Mouse (Mus musculus) right cerebral cortex, postnatal 4 days (tissue): Measurements from ENCODE around the gene Sema4d.
"Not testable (repeated sequence)": the region's sequence is repeated elsewhere in the genome, so short reads cannot be mapped to it uniquely, and the experiment has no call there.

Source experiments
- DNase-seq: peaks from one replicate; pipeline ENCODE4 v3.0.0-alpha.2; 2022

Gene Sema4d

DNA sequence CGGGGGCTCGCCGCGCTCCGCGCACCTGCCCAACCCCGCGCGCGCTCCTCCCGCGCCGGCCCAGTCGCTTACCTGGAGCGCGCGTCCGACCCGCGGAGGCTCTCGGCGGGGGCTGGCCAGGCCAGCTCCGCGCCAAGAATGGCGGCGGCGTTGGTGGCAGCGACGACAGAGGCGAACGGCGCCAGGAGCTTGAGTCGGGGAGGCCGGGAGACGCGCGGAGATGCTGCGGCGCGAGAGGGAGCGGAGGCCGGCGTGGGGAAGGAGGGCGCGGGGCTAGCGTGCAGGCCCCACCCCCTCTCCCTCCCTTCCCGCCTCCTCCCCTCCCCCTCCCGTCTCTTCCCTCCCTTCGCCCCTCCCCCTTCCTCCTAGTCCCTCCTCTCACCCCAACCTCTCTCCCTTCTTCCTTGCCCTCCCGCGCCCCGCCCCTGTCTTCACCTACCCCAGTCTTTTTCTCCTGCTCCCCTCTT is at the start of gene Sema4d:
TSS of gene Sema4d (minus strand) at position 323 of the 467 bp plus-strand sequence.
- DNase-seq, result peak; percentile 84

DNA sequence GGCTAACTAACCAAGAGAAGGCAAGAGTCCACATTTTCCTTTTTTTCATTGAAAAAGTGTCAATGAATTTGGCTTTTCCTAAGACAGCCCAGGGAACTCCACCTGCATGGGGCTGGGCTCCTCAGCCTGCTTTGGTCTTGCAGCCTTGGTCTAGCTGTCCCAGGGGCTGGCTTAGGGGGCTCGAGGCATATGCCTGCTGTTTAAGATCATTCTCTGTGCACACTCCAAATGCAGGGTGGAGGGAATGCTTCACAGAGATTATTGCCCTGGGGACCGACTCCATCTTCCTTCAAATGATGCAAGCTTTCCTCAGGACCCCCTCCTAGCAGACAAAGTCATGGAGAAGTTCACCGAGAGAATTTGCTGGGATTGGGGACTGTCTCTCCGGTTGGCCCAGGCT is 49.8 kb upstream of the Sema4d start:
- DNase-seq, result no peak

DNA sequence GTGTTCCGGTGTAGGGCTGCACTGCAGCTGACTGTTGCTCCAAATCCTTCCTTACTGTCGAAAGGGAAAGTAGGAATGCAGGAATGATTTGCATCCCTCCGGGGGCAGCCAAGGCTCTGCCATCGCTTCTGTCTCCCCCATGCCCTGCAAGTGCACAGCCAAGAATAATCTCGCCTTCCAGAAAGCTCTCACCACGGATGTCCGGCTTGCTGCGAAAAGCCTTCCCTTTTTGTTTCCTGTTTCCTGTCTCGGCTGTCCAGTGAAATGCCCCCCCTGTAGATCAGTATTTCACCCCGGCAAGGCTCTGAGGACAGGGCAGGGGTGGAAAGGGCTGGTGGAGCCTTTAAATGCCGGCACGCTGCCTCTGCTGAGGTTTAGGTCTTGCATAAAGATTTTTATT is 49.2 kb upstream of the Sema4d start:
- DNase-seq, result no peak

DNA sequence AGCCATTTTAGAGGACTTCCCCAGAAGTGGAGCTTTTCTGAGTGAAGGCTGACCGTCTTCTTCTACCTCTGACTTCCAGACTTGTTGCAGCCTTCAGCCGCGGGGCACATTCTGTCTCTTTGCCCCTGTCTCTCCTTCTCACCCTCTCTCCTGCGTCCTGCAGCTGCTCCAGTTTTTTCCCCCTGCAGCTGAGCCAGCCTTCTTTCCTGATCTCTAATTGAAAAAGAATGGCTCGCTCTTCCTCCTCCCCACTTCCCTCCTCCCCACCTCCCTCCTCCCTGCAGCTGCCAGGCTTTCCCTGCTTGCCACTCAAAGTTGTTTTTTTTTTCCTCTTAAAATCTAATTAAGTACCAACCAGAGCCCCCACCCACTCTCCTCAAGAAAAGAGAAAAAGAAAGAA is 48.6 kb upstream of the Sema4d start:
- DNase-seq, result no peak

DNA sequence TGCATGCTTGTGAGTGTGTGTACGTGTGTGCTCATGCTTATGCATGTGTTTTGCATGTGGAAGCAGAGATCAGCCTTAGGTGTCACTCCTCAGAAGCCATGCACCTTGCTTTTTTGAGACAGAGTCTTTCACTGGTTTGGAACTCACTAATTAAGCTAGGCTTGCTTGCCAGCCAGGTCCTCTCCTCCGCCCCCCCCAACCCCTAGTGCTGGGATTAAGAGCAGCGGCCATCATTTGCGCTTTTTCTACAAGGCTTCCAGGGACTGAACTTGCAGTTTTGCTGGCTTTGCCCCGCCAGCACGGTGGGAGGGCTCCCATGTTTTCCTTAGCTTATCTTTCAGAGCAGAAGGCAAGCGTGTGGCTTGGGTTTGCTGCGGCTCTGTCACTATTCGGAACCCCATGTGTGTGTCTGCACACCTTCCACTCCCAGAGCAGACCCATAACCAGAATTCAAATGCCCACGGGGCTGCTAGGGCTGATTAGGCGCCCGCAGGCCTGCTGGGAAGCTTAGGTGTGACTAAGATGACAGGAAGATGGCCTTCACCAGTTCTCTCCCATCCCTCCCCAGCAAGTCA is 48.1 kb upstream of the Sema4d start:
- DNase-seq, result no peak

DNA sequence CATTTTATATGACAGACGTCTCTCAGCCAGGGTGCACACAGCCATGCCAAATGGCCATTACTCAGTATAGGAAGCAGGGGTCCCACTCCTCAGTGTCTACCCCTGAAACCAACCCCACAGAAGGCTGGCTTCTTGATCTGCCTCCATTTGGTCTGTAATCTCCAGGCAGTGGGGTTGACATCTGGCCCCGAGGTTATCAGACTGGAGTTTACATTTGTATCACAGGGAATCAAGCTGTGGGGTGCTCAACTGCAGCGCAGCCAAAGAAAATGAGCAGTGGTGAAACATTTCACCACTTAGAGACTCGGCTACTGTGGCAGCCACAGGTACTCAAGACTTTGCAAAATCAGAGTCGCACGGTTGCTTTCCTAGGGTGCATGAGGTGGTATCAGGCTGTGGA is 47.2 kb upstream of the Sema4d start:
- no peak for DNase-seq

DNA sequence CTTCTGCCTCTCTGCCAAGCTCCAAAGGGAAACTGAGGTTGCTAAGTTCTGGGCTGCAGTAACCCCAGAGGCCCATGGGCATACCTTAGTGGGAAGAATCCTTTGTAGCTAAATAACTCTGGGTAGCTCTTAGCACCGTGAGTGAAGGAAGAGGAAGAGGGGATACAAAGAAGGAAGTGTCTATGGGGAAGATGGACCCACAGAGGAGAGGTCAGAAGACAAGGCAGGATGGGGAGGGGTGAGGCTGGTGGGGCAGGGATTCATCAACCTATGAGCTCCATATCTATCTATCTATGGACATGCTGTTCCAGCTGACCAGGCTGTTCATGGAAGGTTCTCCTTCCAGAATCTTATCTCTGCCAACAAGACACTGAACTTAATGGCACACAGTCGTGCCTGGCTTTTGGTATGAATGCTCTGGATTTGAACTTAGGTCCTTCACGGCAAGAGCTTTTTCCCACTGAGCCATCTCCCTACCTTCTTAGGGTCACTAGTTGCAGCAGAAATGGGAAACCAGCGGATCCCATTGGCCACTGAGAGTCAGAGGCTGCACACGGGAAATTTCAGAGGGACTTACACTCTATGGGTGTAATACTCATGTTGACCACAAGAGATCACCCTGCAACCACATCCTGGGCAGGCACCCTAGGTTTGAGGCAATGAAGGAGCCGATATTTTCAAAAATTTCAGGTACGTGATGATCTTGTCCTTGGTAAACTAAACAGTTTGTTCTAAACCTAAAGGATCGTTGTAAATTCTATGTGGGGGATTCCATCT is 45.9 kb upstream of the Sema4d start:
- DNase-seq, result no peak

DNA sequence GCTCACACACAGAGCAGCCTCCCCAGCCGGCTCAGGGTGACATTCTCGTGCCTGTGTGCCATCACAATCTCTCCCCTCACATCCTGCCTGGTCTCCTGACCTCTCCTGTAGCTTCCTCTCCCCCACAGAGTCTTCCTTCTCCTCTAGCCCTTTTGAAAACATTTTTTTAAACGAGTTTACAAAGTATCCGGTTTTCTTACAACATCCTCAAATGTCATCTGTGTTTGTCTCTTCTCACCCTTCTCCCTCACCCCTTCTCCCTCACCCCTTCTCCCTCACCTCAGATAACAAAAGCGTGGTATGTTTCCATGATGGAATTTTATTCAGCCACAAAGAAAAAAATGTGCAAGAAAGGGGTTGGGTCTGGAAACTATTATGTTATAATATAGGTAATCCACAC is 43.9 kb upstream of the Sema4d start:
- DNase-seq, result no peak

DNA sequence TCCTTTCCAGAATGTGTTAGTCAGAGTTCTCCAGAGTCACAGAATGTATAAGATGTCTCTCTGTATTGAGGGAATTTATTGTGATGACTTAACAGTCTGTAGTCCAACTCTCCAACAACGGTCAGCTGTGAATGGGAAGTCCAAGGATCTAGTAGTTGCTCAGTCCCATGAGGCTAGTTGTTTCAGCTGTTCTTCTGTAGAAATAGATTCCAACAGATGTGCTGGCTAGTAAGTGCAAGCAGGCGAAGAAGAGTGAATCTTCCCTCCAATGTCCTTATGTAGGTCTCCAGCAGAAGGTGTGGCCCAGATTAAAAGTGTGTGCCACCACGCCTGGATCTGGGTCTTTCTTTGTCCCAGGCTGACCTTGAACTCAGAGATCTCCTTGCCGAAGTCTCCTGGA is 41.7 kb upstream of the Sema4d start:
- DNase-seq, result not testable (repeated sequence)

DNA sequence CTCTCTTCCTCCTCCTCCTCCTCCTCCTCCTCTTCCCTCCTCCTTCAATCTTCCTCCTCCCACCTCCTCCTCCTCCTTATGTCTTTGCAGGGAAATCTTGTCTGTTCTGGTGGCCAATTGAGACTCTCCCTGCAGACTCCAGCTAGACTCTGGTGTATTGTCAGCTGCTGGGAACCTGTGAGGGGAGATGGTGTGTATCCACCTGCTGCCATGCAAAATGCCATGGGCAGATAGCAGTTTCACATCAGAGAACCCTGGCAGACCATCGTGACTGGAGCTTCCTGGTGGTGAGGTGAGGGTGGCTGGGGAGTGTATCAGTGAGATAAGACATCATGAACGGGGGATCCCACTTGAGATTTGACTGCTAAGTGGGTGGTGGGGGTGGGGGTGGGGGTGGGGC is 41.0 kb upstream of the Sema4d start:
- DNase-seq, result no peak

DNA sequence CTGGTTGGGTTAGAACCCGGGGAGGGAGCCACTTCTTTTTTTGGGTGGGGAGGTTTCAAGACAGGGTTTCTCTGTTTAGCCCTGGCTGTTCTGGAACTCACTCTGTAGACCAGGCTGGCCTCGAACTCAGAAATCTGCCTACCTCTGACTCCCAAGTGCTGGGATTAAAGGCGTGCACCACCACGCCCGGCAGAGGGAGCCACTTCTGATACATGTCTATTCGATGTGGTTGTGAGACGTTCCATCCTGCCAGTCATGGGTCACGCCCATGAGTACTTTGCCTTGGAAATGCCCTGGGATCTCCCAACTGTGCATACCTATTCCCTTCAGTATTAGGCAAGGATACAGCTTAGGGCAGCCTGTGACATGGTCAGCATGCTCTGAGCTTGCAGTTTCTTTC is 40.5 kb upstream of the Sema4d start:
- DNase-seq, result not testable (repeated sequence)

DNA sequence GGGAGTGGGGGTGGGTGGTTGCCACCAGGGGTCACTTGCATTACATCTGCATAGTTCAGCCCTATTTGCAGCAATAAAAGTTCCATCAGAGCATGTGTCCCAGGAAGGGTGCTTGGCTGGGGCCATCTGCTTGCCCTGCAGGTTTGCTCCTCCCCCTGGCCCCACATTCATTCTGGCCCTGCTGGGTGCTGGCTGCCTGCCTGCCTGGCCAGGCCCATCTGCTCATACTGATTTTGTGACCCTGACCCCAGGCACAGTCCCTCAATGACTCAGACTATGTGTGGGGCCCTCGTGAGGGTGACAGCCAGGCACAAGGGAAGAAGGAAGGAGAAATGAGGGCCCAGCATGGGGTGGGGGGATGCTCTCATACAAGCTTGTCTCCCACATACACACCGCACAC is 40.1 kb upstream of the Sema4d start:
- no peak for DNase-seq

DNA sequence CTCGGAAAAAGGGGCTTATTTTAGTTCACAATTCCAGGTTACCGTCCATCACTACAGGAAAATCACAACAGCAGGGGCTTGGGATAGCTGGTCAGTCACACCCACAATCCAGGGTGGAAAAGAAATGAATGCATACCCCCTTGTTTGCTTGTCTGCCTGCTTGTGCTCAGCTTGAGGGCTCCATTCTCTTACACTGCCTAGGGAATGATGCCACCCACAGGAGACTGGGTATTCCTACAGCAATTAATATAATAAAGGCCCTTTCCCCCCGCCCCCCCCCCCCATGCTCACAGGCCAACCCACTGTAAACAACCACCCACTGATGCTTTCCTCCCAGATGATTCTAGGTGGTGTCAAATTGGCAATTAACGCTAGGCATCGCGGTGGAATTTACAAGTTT is 38.9 kb upstream of the Sema4d start:
- no peak for DNase-seq

DNA sequence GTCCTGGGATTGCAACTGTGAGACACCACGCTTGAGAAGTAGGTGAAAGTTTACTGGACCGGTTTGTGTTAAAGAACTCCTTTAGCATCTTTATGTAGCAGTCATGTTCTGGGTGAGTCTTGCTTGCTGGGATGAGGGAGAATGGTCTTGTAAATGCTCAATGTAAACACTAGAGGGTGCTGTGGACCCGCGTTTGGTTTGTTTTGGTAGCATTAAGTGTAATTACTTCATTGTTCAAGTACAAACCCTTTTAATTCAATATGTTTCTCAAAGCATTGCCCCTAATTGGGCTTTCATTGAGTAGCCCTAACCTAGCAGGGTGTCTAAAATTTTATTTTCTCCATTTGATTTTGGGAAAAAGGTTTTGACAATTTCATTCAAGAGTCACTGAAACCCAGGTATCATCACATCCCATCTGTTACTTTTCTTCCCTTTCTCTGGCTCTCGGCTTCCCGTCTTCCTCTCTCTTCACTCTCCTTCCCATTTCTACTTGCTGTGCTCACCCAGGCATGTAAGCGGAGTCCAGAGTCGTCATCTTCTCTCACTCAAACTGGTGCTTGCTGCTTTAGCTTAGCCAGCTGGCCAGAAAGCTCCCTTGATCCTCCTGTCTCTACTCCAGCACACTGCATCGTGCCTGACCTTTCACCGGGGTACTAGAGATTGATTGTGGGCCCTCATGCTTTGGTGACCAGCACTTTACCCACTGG is 37.4 kb upstream of the Sema4d start:
- DNase-seq, result peak; percentile 35

DNA sequence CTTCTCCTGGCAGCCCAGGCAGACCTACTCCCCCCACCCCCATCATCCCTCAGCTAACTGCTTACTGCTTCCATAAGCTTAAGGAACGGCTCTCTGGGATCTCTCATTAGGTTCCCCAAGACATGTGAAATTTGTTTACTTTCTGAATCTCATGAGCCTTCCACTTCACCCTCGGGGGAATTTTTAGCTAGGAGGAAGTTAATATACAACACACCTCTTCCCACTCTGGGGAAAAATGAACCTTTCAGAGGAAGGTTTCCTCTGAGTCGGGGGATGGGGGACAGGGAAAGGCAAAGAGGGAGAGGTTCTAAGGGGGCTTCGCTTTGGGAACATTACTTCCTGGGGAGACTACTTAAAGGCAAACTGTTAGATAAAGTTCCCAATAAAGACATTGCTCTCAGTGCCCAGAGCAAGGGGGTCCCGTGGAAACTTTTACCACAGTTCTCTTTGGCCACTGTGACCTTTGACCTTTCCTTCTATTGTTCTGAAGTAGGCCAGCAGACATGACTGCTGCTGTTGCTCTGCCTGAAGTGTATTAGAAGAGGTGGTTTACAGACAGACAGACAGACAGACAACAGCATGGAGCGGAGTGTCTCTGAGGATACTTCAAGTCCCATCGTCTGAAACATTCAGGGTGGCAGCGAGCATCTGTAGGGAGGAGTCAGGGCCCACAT is 30.4 kb upstream of the Sema4d start:
- no peak for DNase-seq

DNA sequence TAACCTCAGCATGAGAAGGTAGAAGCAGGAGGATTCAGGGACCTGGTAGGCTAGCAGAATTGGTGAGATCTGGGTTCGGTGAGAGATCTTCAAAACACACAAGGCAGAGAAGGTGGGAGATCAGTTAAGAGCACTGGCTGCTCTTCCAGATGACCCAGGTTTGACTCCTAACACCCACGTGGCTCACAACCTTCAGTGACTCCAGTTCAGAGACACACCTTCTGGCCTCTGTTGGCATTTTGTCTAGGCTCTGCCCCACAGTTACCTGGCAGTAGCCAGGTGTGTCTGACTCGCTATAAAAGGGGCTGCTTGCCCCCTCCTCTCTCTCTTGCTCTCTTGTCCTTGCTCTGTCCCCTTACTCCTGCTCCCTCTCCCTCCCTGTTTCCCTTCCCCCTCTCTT is 28.4 kb upstream of the Sema4d start:
- DNase-seq, result no peak

DNA sequence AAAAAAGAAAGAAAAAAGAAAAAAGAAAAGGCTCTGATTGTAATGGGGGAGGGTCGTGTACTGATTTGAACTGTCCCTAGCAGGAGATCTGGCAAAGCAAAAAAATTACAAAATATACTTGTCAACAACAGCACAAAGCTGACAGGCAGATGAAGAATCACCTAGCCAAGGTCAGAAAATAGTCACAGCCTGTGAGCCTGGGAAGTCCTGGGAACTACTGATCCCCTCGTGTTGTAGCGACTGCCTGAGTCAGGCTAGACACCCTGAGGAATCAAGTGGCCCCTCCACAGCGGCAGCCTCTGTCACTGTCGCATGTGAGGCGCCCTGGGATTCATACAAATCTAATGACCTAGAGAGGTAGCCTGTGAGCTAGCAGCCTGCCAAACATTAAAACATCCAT is 25.8 kb upstream of the Sema4d start:
- DNase-seq, result no peak

DNA sequence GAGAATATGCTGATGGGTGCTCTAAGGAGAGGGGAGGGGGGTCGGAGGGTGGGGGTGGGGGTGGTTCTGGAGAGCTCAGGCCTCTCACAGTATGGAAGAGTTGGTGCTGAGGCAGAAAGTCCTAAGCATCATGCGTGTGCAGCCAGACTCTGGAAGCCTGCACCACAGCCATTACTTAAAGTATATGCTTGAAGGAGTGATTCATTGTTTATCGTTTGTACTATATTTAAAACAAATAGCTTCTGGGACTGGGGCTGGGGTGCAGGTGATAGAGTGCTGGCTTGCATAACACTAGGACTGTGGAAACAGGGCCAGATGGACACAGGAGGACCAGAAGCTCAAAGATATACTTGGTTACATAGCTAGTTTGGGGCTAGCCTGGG is 25.4 kb upstream of the Sema4d start:
- DNase-seq, result no peak

DNA sequence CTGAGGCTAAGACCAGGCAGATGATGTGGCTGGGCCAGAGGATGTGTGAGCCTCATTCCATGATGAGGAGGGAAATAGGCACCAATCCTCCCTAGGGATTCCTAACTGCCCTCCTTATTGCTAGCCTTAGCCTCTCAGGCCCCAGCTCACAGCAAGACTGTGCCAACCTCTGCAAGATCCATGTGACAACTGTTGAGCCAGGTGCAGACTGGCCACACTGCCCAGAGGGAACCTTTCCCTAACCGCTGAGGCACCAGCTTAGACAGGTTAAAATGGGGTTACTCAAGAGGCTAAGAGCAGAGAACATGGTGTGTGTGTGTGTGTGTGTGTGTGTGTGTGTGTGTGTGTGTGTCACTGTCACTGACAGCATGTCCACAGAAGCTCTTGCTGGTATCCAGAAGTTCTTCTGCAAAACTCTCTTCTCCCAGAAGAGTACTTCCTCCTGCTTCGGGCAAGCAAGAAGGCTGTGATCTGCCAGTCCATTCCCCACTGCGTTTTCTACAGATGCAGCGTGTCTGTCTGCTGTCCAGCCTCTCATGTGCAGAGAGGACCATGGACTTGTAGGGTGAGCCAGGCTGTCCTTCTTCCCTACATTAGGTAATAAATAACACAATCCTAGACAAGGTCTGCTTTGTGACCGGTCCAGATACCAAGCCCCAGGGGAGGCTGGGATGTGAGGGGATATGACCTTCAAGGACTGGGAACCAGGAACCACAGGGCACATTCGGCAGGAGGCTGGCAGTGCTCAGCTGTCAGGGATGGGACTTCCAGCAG is 24.8 kb upstream of the Sema4d start:
- no peak for DNase-seq

DNA sequence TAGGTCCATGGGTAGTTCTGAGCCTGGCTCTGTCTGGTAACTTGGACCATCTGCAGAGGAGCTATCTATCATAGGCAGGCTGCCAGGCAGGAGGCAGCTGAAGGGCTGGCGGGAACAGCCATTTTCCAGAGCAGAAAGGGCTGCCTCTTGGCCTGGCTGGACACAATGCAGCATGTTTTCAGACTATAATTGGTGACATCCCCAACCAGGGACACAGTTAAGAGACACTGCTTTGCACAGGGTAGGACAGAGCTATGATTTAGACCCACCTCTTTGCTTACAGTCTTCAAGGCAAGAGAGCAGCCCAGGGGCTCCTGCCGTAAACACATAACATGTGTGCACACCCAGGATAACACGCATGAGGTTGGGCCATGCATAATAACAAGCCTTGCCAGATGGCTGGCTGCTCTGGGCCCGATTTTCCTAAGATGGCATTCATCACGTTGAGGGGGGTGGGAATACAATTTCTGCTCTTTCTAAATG is 23.1 kb upstream of the Sema4d start:
- peak; percentile 39 for DNase-seq

DNA sequence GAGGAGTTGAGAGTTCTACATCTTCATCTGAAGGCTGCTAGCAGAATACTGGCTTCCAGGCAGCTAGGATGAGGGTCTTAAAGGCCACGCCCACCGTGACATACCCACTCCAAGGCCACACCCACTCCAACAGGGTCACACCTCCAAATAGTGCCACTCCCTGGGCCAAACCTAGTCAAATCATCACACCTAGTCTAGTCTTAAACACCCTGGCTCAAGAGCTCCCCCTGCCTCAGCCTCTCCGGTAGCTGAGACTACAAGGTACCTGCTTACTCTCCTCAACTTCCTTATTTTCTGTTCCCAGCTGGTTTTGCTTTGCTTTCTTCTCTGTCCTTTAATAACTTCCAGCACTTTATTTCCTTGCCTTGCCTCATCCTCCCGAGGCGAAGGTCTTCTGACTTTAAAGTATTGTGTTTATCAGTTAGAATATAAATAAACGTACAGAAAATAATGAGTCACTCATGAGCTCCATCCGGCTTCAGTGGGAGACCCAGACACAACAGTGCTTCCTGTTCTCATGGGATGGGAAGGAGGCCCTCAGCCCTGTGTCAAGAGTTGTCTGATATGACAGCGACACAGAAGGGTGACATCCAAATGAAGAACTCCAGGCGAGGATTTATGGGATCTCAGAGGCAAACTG is 22.4 kb upstream of the Sema4d start:
- DNase-seq, result no peak

DNA sequence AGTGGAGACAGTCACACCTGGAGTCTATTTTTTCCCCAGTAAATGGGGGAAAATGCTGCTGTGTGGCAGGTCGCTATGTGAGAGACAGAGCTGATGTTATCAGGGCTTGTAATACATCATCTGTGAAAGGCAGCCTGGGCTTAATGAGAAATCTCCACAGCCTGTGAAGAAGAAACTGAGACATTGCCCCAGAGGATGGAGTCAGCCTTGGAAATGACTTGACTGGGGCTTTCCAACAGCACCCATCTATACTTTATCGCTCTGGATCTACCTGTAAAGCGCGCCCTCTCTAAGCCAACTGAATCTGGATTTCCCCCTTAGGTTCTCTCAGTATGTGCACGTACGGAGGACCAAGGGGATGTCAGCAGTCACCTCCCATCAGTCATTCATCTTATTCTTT is 21.1 kb upstream of the Sema4d start:
- DNase-seq, result no peak
